Mouse (Mus musculus) cerebellum, adult 2 months (tissue): Measurements from ENCODE around the gene Mlph.

Experiments
- CTCF ChIP-seq: fragments of 200-500 bp; IDR thresholded peaks from 2 replicates; pipeline ENCODE4 v1.5.1; 2011; ENCODE audit warnings: low read depth, mild to moderate bottlenecking, control low read depth, low read length, moderate library complexity, borderline replicate concordance; ENCODE audit not compliant: insufficient read depth
- POLR2A ChIP-seq: fragments of 200-500 bp; IDR thresholded peaks from 2 replicates; pipeline ENCODE4 v1.6.1; 2011; ENCODE audit warnings: low read length, control low read depth, borderline replicate concordance; ENCODE audit not compliant: insufficient read depth

- TF ChIP-seq POLR2A: 0 out of 2 replicates have a peak, but pooled peaks have one; percentile 25
- no peak for TF ChIP-seq CTCF
These were observed 83.5 kb downstream of the Mlph start, which contains the start of gene Lrrfip1 for GRCm38 (mm10) chr1:90998268-90998890.
